Mouse (Mus musculus) heart, postnatal 0 days (tissue): Measurements from ENCODE around the gene Ptgir.

Experiments
- CTCF ChIP-seq: IDR thresholded peaks from 2 replicates; pipeline ENCODE4 v1.5.1; 2016; ENCODE audit warnings: antibody characterized with exemption, control low read depth, low read depth
- EP300 ChIP-seq: IDR thresholded peaks from 2 replicates; pipeline ENCODE4 v1.6.1; 2016; ENCODE audit warnings: antibody characterized with exemption, low read depth

DNA sequence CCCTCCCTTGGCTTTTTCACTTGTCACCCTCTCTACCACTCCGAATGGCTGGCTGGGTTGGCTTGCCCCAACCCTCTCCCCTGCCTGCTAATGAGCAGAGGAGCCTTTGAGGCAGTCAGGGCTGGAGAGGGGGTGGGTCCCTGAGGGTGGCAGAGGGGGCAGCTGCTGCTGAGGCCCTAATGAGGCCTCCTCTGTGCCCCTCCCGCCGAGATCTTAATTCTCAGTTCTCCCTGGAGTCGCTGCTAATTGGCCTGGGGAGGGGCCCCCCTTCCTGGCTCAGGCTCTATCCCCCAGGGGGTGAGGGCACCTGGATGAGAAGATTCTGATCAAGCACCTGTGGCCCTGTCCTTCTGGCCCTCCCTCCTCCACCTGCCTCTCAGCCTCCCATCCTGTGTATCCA is 12.0 kb upstream of the Ptgir start:
- TF ChIP-seq CTCF: no peak
- TF ChIP-seq EP300: no peak
